Mouse (Mus musculus) heart, postnatal 0 days (tissue): ENCODE results near the gene Trem1. TPM values are rescaled to one million over a fixed set of nuclear protein-coding genes. Genes with fewer than 3 reads are reported as not detected.

Experiments used
- ATAC-seq: fragments of 200-750 bp; cut with Nextera tagmentation; 2 replicates; pipeline ENCODE4 v1.8.0; 2017; ENCODE audit warnings: low read depth, moderate number of reproducible peaks, moderate library complexity; ENCODE audit not compliant: insufficient read depth
- DNase-seq: peaks from one replicate; pipeline ENCODE4 v3.0.0-alpha.2; 2016; ENCODE audit warnings: low spot score
- H3K27ac ChIP-seq: fragments of 300-500 bp; sonication (generic); 2 replicates; pipeline ENCODE4 v1.5.1; 2014; ENCODE audit warnings: low read depth, mild to moderate bottlenecking
- H3K27me3 ChIP-seq: fragments of 300-500 bp; sonication (generic); 2 replicates; pipeline ENCODE4 v1.6.1; 2014; ENCODE audit warnings: low read length, mixed read lengths; ENCODE audit not compliant: control insufficient read depth, insufficient read depth
- H3K36me3 ChIP-seq: fragments of 300-500 bp; sonication (generic); replicated peaks from 2 replicates; pipeline ENCODE4 v1.6.1; 2014; ENCODE audit warnings: low read length, mixed read lengths; ENCODE audit not compliant: control insufficient read depth, insufficient read depth
- H3K4me1 ChIP-seq: fragments of 300-500 bp; sonication (generic); 2 replicates; pipeline ENCODE4 v1.6.1; 2014; ENCODE audit warnings: antibody characterized with exemption; ENCODE audit not compliant: control insufficient read depth, insufficient read depth
- H3K4me2 ChIP-seq: fragments of 300-500 bp; sonication (generic); 2 replicates; pipeline ENCODE4 v1.6.1; 2014; ENCODE audit warnings: low read depth, mild to moderate bottlenecking, low read length, moderate library complexity
- H3K4me3 ChIP-seq: fragments of 300-500 bp; sonication (generic); 2 replicates; pipeline ENCODE4 v1.5.1; 2014; ENCODE audit warnings: low read depth, low read length
- H3K9ac ChIP-seq: fragments of 300-500 bp; sonication (generic); replicated peaks from 2 replicates; pipeline ENCODE4 v1.6.1; 2014; ENCODE audit warnings: low read depth, low read length, mixed read lengths
- H3K9me3 ChIP-seq: fragments of 300-500 bp; sonication (generic); replicated peaks from 2 replicates; pipeline ENCODE4 v1.6.1; 2016; ENCODE audit warnings: low read length; ENCODE audit not compliant: control insufficient read depth
- CTCF ChIP-seq: IDR thresholded peaks from 2 replicates; pipeline ENCODE4 v1.5.1; 2016; ENCODE audit warnings: antibody characterized with exemption, control low read depth, low read depth
- EP300 ChIP-seq: IDR thresholded peaks from 2 replicates; pipeline ENCODE4 v1.6.1; 2016; ENCODE audit warnings: antibody characterized with exemption, low read depth
- WGBS: fragments of 180-500 bp; shearing (Covaris S2); extraction: QIAGEN DNeasy Blood & Tissue Kit; methylation state at CpG from one replicate; pipeline ENCODE4 v1.1.7; 2014; 5-methylcytosine and 5-hydroxymethylcytosine counted together
- polyA plus RNA-seq: library from polyadenylated mRNA; unstranded; fragments of >200 nt; fragmentation: Nextera tagmentation; extraction: Ambion mirVana; gene quantifications from 2 replicates; pipeline ENCODE4 v1.2.1, GENCODE M21; 2015
- total RNA-seq: library from RNA; depleted of rRNA; stranded (reverse); fragments of >200 nt; gene quantifications from 2 replicates; pipeline ENCODE4 v1.2.3, GENCODE M21; 2014; ENCODE audit warnings: low replicate concordance

Trem1 gene
- total and polyA plus RNA-seq, 2 experiments from 2014 or later: 0.04 to 1.6 TPM

DNA sequence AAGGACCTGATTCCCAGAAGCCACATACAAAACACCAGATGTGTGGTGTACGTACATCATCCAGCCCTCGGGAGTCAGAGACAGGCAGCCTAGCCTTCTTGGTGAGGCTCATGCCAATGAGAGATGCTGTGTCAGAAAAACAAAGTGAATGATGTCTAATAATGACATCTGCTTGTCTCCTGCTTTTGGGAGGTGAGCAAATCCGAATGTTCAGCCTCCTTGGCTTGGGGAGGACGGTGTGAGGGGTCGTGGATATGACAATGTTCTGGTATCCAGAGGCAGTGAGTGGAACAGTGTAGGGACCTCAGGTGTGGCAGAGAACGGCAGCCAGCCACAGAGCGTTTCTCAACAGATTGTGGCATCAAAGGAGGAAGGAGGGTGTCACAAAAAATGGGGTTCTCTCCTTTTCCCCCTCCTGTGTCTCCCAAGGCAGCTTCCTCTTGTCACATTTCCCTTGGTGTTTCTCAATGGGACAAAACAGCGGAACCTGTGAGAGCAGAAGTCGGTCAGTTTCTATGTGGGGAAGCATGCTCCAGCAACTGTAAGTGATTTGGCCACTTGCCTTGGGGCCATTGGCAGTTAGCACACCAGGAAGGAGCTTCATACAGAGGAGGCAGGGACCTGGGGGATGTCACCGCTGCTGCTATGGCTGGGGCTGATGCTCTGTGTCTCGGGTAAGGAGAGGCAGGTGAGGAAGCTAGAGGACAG is 14.8 kb downstream of the Trem1 start, which contains the start of gene Trem3:
Trem3 (plus strand) TSS at position 557 of the 708 bp plus-strand sequence.
- TF ChIP-seq CTCF (no peak), EP300 (no peak)
- no peak within 1 kb of the TSS for H3K27ac ChIP-seq
- no peak within 1 kb of the TSS for H3K4me2 ChIP-seq
- ATAC-seq (no peak), DNase-seq (no peak)
- H3K4me1 ChIP-seq: no peaks in the 10 kb centered on the region
- no peaks in the 10 kb centered on the region for H3K36me3 ChIP-seq
- no peaks in the 10 kb centered on the region for H3K9me3 ChIP-seq
- H3K9ac ChIP-seq: no peak within 1 kb of the TSS
- H3K27me3 ChIP-seq: no peaks in the 10 kb centered on the region
- WGBS: 64% methylated on average over 11 of the region's 11 CpGs
- no peak within 1 kb of the TSS for H3K4me3 ChIP-seq

DNA sequence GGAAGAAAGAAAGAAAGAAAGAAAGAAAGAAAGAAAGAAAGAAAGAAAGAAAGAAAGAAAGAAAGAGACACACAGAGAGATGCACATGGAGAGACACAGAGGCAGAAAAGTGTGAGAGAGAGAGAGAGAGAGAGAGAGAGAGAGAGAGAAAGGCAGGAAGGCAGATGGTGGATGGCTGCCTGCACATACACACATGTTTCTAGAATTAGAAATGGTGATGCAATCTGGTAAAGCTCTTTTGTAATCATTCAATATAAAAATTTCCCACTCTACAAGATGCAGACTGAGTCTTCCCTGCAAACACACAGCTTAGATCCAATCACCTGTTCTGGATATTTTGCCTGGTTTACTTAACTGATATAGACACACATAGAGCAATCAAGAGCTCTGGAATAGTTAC is 16.5 kb downstream of the Trem1 start:
- ATAC-seq (no peak), DNase-seq (no peak)
- Histone ChIP-seq H3K4me1 (no peaks in the 10 kb centered on the region), H3K4me3 (no peak overlapping the region), H3K27ac (no peak overlapping the region), H3K9me3 (no peaks in the 10 kb centered on the region), H3K36me3 (no peaks in the 10 kb centered on the region), H3K27me3 (no peaks in the 10 kb centered on the region), H3K9ac (no peak overlapping the region), H3K4me2 (no peak overlapping the region)
- TF ChIP-seq CTCF: no peak
- TF ChIP-seq EP300: no peak

DNA sequence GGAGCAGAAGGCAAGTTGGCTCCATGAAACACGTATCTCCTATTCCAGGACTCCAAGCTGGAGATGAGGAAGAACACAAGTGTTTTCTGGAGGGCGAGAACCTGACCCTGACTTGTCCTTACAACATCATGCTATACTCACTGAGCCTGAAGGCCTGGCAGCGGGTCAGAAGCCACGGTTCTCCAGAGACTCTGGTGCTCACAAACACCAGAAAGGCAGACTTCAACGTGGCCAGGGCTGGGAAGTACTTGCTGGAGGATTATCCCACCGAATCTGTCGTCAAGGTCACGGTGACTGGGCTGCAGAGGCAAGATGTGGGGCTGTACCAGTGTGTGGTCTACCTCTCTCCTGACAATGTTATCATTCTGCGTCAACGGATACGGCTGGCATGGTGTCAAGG is 16.9 kb downstream of the Trem1 start:
- DNase-seq (no peak), ATAC-seq (no peak)
- H3K4me3 ChIP-seq: no peak overlapping the region
- WGBS: 62% methylated on average over 11 of the region's 11 CpGs
- H3K9me3 ChIP-seq: no peaks in the 10 kb centered on the region
- no peak overlapping the region for H3K27ac ChIP-seq
- H3K4me1 ChIP-seq: no peaks in the 10 kb centered on the region
- no peak overlapping the region for H3K4me2 ChIP-seq
- no peaks in the 10 kb centered on the region for H3K27me3 ChIP-seq
- H3K9ac ChIP-seq: no peak overlapping the region
- TF ChIP-seq EP300 (no peak), CTCF (no peak)
- H3K36me3 ChIP-seq: no peaks in the 10 kb centered on the region

DNA sequence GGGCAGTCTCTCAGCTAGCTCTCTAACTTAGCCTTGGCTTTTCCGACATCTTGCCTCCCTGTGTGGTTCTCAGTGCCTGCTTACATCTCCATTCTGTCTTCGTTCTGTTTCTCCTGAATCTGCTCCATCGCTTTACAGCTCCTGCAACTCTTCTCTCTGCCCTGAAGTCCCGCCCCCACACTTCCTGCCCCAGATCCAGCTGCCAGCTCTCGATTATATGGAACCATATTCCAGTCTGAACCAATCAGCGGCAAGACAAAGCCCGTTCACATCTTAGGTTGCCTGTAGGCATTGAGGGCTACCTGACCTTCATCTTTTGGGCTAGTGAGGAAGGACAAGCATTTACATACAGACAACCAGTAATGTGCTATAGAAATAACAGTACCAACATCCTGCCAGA is 18.1 kb downstream of the Trem1 start:
- H3K36me3 ChIP-seq: no peaks in the 10 kb centered on the region
- no peak overlapping the region for H3K9ac ChIP-seq
- TF ChIP-seq EP300 (no peak), CTCF (no peak)
- no peak overlapping the region for H3K27ac ChIP-seq
- DNase-seq (no peak), ATAC-seq (no peak)
- no peak overlapping the region for H3K4me3 ChIP-seq
- no peaks in the 10 kb centered on the region for H3K27me3 ChIP-seq
- no peaks in the 10 kb centered on the region for H3K9me3 ChIP-seq
- H3K4me2 ChIP-seq: no peak overlapping the region
- H3K4me1 ChIP-seq: no peaks in the 10 kb centered on the region
- 69% methylated on average over 7 of the region's 7 CpGs for WGBS

DNA sequence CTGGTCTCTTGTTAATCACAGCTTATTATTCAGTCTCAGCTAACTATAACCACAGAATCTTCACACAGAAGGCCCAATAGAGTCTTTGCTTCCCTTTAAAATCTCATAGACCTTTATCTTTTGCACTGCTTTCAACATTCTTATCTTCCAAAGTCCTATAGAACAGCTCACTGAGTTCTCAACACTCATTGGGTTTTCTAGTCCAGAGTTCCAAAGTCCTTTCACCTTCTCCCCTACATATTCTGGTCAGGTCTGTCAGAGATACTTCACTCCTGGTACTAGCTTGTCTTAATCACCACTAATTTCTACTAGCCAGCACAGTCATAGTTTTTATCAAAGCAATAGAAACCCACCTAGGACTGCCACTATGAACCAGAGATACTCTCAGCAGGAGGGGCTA is 24.0 kb downstream of the Trem1 start:
- Histone ChIP-seq H3K27me3 (no peaks in the 10 kb centered on the region), H3K9ac (no peak overlapping the region), H3K27ac (no peak overlapping the region), H3K4me2 (no peak overlapping the region), H3K9me3 (peaks cover 16% of the 10 kb centered on the region), H3K4me3 (no peak overlapping the region), H3K4me1 (no peaks in the 10 kb centered on the region), H3K36me3 (no peaks in the 10 kb centered on the region)
- no peak for DNase-seq
- no peak for TF ChIP-seq EP300
- no peak for TF ChIP-seq CTCF
- no peak for ATAC-seq

DNA sequence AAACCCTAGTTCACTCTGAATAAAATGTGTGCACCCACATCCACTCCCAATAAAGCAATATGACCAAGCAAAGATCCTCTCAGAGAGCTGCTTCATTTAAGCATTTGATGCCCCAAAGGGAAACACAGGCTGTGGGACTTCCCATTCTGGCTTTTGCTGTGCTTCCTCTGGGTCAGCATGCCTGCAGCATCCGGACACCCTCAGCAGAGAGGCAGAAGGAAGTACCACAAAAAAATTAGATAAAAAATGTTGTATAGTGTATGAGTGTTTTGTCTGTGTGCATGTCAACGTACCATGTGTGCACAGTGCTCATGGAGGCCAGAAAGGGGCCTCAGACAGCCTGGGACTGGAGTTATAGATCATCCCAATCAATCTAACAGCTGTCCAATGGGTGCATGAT is 29.3 kb downstream of the Trem1 start:
- H3K9me3 ChIP-seq: peaks cover 16% of the 10 kb centered on the region
- WGBS: 62% methylated on average over 2 of the region's 2 CpGs
- TF ChIP-seq CTCF (no peak), EP300 (no peak)
- no peaks in the 10 kb centered on the region for H3K4me1 ChIP-seq
- no peak overlapping the region for H3K27ac ChIP-seq
- DNase-seq: no peak
- H3K4me3 ChIP-seq: no peak overlapping the region
- H3K9ac ChIP-seq: no peak overlapping the region
- H3K4me2 ChIP-seq: no peak overlapping the region
- H3K27me3 ChIP-seq: no peaks in the 10 kb centered on the region
- ATAC-seq: no peak
- H3K36me3 ChIP-seq: no peaks in the 10 kb centered on the region
